Mouse (Mus musculus): ENCODE data around the gene Rnf222.
A peak's percentile ranks its signal among the peaks of the same experiment; 100 is the strongest.

Rnf222 gene

GRCm38 (mm10) chr11:68891823-68892222 lies 3.5 kb downstream of the Rnf222 start:
- no peak for DNase-seq

GRCm38 (mm10) chr11:68892233-68892832 lies 4.0 kb downstream of the Rnf222 start:
- no peak for DNase-seq

GRCm38 (mm10) chr11:68893911-68894464 lies 5.6 kb downstream of the Rnf222 start:
- no peak for DNase-seq

GRCm38 (mm10) chr11:68896247-68896646 lies 7.9 kb downstream of the Rnf222 start:
- DNase-seq, result no peak

- peak; percentile 68 for DNase-seq
Observed at GRCm38 (mm10) chr11:68897120-68897519, 8.8 kb downstream of the Rnf222 start.

GRCm38 (mm10) chr11:68897838-68898237 lies 9.5 kb downstream of the Rnf222 start:
- DNase-seq, result no peak

GRCm38 (mm10) chr11:68898790-68899189 lies 10.4 kb downstream of the Rnf222 start:
- DNase-seq, result no peak

GRCm38 (mm10) chr11:68899815-68900214 lies 11.5 kb downstream of the Rnf222 start:
- DNase-seq, result no peak

- no peak for DNase-seq
Observed at GRCm38 (mm10) chr11:68900519-68901350, 12.4 kb downstream of the Rnf222 start.

- DNase-seq, result peak; percentile 98
Observed at GRCm38 (mm10) chr11:68901351-68902046, 13.1 kb downstream of the Rnf222 start, which contains the start of gene Rpl26. Gene Rpl26, plus strand, starts transcription at chr11:68901583.

- no peak for DNase-seq
Observed at GRCm38 (mm10) chr11:68902047-68902364, 13.7 kb downstream of the Rnf222 start.

- DNase-seq, result no peak
Observed at GRCm38 (mm10) chr11:68902367-68902766, 14.0 kb downstream of the Rnf222 start.

- DNase-seq, result no peak
Observed at GRCm38 (mm10) chr11:68902823-68903222, 14.5 kb downstream of the Rnf222 start.

GRCm38 (mm10) chr11:68903775-68904174 lies 15.4 kb downstream of the Rnf222 start:
- no peak for DNase-seq

GRCm38 (mm10) chr11:68904375-68905137 lies 16.2 kb downstream of the Rnf222 start:
- DNase-seq, result peak; percentile 75

GRCm38 (mm10) chr11:68905138-68905531 lies 16.8 kb downstream of the Rnf222 start:
- DNase-seq, result no peak

- no peak for DNase-seq
Observed at GRCm38 (mm10) chr11:68905665-68906460, 17.5 kb downstream of the Rnf222 start.

- DNase-seq, result no peak
Observed at GRCm38 (mm10) chr11:68906461-68906790, 18.1 kb downstream of the Rnf222 start.

GRCm38 (mm10) chr11:68907251-68907650 lies 18.9 kb downstream of the Rnf222 start:
- DNase-seq, result no peak

- DNase-seq, result peak; percentile 22
Observed at GRCm38 (mm10) chr11:68908846-68909503, 20.6 kb downstream of the Rnf222 start.

- no peak for DNase-seq
Observed at GRCm38 (mm10) chr11:68911531-68912177, 23.3 kb downstream of the Rnf222 start.
